Mouse (Mus musculus) lung, postnatal 14 days (tissue): ENCODE measurements around the gene Emp1.

ENCODE experiments used
- DNase-seq: peaks from one replicate; pipeline ENCODE4 v3.0.0; 2021

Gene Emp1

DNA sequence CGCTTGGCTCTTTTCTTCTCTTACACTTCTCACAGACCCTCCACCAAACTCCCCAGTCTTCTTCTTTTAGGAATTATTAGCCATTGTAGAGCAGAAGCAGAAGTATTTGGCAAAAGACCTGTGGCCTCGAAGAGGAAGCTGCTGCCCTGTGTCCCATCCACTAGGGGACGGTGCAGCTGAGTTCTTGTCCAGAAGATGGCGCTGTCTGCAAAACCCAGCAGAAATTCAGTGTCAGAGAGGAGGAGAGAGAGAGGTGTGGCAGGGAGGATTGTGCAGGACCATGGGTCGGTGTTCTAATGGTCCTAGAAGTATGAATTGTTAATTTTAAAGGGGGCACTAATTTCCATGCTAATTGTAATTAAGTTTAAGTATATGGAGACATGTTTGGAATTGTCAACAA is 55.1 kb downstream of the Emp1 start:
- DNase-seq: peak; percentile 44

DNA sequence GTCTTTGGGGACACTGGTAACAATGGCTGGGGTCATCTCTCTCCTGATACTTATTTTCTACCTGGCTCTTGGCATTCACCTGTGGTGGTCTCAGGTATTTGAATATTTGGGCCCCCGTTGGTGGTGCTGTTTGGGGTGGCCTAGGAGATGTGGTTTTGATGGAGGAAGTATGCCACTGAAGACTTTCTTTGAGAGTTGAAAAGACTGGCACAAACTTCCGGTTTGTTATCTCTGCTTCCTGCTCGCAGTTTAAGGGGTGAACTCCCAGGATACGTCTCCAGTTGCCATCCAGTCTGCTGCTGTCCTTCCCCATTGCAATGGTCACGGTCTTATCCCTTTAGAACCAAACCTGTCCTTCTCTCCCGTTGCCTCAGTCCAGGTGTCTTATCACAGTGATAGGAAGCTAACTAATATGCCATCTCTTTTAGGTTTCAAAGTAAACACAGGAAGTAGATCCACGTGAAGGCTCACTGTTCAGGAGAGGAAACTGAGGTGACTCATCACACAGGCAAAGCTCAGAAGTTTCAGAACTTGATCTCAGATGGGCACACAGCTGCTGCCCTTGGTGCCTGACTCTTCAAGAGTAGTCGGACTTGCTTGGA is 56.0 kb downstream of the Emp1 start:
- DNase-seq: no peak

DNA sequence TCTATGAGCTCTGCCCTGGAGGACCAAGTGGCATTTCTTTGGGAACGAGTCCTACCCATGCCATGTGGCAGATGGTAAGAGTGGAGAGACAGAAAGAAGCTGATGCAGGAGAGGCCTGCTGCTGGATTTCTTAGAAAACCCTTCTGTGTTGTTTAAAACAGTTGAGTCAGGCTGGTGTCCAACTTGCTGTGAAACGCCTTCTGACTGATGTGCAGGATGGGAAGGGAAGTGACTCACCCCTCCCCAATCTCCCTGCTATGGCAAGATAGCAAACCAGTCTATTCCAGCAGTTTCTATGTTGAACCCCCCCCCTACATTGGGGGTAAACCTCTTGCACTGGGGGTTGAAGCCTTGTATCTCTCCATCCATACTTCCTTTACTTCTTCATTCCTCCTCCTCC is 65.9 kb downstream of the Emp1 start:
- no peak for DNase-seq

DNA sequence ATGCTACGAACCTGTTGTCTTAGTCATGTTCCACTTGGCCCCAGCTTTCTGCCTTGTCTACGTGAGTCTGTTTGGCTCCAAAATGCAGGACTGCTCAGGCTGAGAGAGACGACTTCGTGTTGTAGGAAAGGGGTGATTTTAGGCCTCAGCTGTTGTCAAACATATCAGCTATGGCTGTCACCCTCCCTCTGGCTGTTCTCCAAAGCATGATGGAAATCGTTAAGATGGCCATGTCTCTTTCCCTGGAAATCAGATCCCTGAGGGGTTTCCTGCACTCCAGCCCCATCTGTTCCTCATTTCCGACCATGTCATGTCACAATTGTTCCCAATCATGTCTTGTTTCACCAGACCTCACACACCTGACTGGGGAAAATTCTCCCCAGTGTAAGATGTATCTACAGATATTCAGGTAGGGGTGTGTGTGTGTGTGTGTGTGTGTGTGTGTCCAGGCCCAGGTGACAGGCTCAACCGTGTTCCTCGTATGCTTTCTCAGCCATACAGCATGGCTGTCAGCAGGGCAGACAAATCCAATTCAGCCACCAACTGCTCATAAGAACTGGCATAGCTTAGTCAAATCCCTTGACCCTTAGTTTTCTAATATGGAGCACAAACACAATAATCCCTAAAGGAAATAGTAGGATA is 67.0 kb downstream of the Emp1 start:
- no peak for DNase-seq

DNA sequence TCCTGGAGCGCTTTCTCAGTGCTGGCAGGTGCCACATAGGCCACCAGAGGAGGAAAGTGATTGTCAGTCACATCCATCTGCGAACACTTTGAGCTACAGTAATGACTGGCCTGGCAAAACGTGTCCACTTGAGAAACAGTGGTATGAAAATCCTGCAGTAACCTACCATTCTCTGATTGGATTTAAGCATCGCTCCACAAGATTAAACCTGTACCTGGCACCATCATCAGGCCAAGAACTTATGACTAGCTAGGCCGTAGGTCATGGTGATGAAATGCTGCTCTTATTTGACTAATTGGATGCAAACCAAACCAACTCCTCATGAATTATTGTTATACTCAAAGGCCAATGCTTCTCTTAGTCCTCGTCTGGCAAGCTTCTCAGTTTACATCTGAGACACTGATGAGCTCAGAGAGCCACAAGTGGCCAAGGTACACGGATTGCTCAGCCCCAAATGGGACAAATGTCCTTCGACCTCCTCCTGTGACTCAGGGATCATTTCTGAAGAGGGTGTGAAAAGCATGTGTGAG is 68.2 kb downstream of the Emp1 start:
- DNase-seq: no peak
